Mouse (Mus musculus) leukemia stem cell, adult 10-12 weeks (primary cell): Measurements from ENCODE around the gene Arhgap22. TPM values are rescaled to one million over a fixed set of nuclear protein-coding genes. Genes with fewer than 3 reads are reported as not detected.

ENCODE experiments used
- polyA plus RNA-seq: library from polyadenylated mRNA; stranded (reverse); fragments of >175 nt; gene quantifications from 2 replicates; pipeline ENCODE4 v1.2.3, GENCODE M21; 2012; ENCODE audit warnings: low replicate concordance

Gene Arhgap22
- 1.5 and 2.0 TPM in 2 replicates for polyA plus RNA-seq

GRCm38 (mm10) chr14:33213823-33214766, at the start of gene Arhgap22:
Gene Arhgap22, plus strand, starts transcription at chr14:33214026.

GRCm38 (mm10) chr14:33185068-33185800, 28.6 kb upstream of the Arhgap22 start, which contains the start of gene Wdfy4:
Gene Wdfy4, minus strand, starts transcription at chr14:33185508.

Other genes starting within 250 kb of the Arhgap22 start
- not detected in 2 replicates for gene Lrrc18, start 222.6 kb upstream of the Arhgap22 start, polyA plus RNA-seq
- gene Wdfy4, start 28.5 kb upstream of the Arhgap22 start, polyA plus RNA-seq = 8.6 and 16.3 TPM in 2 replicates
- 3.9 and 7.4 TPM in 2 replicates for gene Mapk8, start 233.1 kb downstream of the Arhgap22 start, polyA plus RNA-seq